Mouse (Mus musculus): ENCODE data around the gene Idh3a. TPM values are rescaled to one million over a fixed set of nuclear protein-coding genes. Genes with fewer than 3 reads are reported as not detected.
"Not testable (repeated sequence)": the region's sequence is repeated elsewhere in the genome, so short reads cannot be mapped to it uniquely, and the experiment has no call there.

Gene Idh3a
- total RNA-seq, 2 experiments from 2014 or later, result 210 to 214 TPM

GRCm38 (mm10) chr9:54585839-54586198 is 315 bp upstream of the Idh3a start:
- DNase-seq (ENCODE audit: low spot score in 2 of 2), result no peak

GRCm38 (mm10) chr9:54587863-54588262 is 1.7 kb downstream of the Idh3a start:
- DNase-seq (ENCODE audit: low spot score in 2 of 2), result no peak

GRCm38 (mm10) chr9:54593652-54594051 is 7.5 kb downstream of the Idh3a start:
- DNase-seq (ENCODE audit: low spot score in 2 of 2), result not testable (repeated sequence)

GRCm38 (mm10) chr9:54596752-54597465 is 10.8 kb downstream of the Idh3a start:
- no peak for DNase-seq (ENCODE audit: low spot score in 2 of 2)

- no peak for DNase-seq (ENCODE audit: low spot score in 2 of 2)
These were observed 16.3 kb downstream of the Idh3a start for GRCm38 (mm10) chr9:54602386-54602785.

GRCm38 (mm10) chr9:54602916-54603315 is 16.8 kb downstream of the Idh3a start:
- DNase-seq (ENCODE audit: low spot score in 2 of 2), result no peak

- DNase-seq (ENCODE audit: low spot score in 2 of 2), result no peak
These were observed 18.1 kb downstream of the Idh3a start for GRCm38 (mm10) chr9:54604131-54604654.

GRCm38 (mm10) chr9:54604886-54605285 is 18.8 kb downstream of the Idh3a start:
- DNase-seq (ENCODE audit: low spot score in 2 of 2), result peak; percentile 26 to 52

GRCm38 (mm10) chr9:54612781-54613191 is 26.7 kb downstream of the Idh3a start:
- DNase-seq (ENCODE audit: low spot score in 2 of 2), result no peak

- DNase-seq (ENCODE audit: low spot score in 2 of 2), result peak; percentile 19 to 73
These were observed 28.2 kb downstream of the Idh3a start for GRCm38 (mm10) chr9:54614182-54614850.

- no peak for DNase-seq (ENCODE audit: low spot score in 2 of 2)
These were observed 41.1 kb downstream of the Idh3a start for GRCm38 (mm10) chr9:54627240-54627639.

- peak in 1 of 2 experiments; percentile 31 for DNase-seq (ENCODE audit: low spot score in 2 of 2)
These were observed 42.6 kb downstream of the Idh3a start for GRCm38 (mm10) chr9:54628752-54629151.

- no peak for DNase-seq (ENCODE audit: low spot score in 2 of 2)
These were observed 43.6 kb downstream of the Idh3a start for GRCm38 (mm10) chr9:54629613-54630261.

GRCm38 (mm10) chr9:54630905-54631304 is 44.8 kb downstream of the Idh3a start:
- no peak for DNase-seq (ENCODE audit: low spot score in 2 of 2)

- DNase-seq (ENCODE audit: low spot score in 2 of 2), result no peak
These were observed 47.3 kb downstream of the Idh3a start for GRCm38 (mm10) chr9:54633401-54633800.

GRCm38 (mm10) chr9:54637510-54638314 is 51.6 kb downstream of the Idh3a start:
- DNase-seq (ENCODE audit: low spot score in 2 of 2), result no peak

GRCm38 (mm10) chr9:54639192-54639591 is 53.1 kb downstream of the Idh3a start:
- DNase-seq (ENCODE audit: low spot score in 2 of 2), result no peak

- no peak for DNase-seq (ENCODE audit: low spot score in 2 of 2)
These were observed 55.4 kb downstream of the Idh3a start for GRCm38 (mm10) chr9:54641548-54641947.

- no peak for DNase-seq (ENCODE audit: low spot score in 2 of 2)
These were observed 56.0 kb downstream of the Idh3a start for GRCm38 (mm10) chr9:54642149-54642548.

GRCm38 (mm10) chr9:54642556-54642955 is 56.4 kb downstream of the Idh3a start:
- DNase-seq (ENCODE audit: low spot score in 2 of 2), result no peak

- DNase-seq (ENCODE audit: low spot score in 2 of 2), result no peak
These were observed 57.0 kb downstream of the Idh3a start for GRCm38 (mm10) chr9:54643179-54643578.
